Mouse (Mus musculus) kidney, embryonic 16.5 days (tissue): ENCODE measurements around the gene R3hcc1l. TPM values are rescaled to one million over a fixed set of nuclear protein-coding genes. Genes with fewer than 3 reads are reported as not detected.

ENCODE experiments used
- ATAC-seq: fragments of 200-750 bp; cut with Nextera tagmentation; 2 replicates; pipeline ENCODE4 v1.8.0; 2017; ENCODE audit warnings: moderate TSS enrichment; ENCODE audit not compliant: low FRiP score, low TSS enrichment
- H3K27ac ChIP-seq: fragments of 300-500 bp; sonication (generic); 2 replicates; pipeline ENCODE4 v1.5.1; 2014; ENCODE audit warnings: low read length
- H3K27me3 ChIP-seq: fragments of 300-500 bp; sonication (generic); 2 replicates; pipeline ENCODE4 v1.6.1; 2014; ENCODE audit warnings: low read length, control low read depth, mixed read lengths; ENCODE audit not compliant: insufficient read depth
- H3K36me3 ChIP-seq: fragments of 300-500 bp; sonication (generic); 2 replicates; pipeline ENCODE4 v1.6.1; 2014; ENCODE audit warnings: low read length, control low read depth, mixed read lengths; ENCODE audit not compliant: insufficient read depth
- H3K4me1 ChIP-seq: fragments of 300-500 bp; sonication (generic); 2 replicates; pipeline ENCODE4 v1.6.1; 2014; ENCODE audit warnings: low read length, control low read depth, mixed read lengths; ENCODE audit not compliant: insufficient read depth
- H3K4me2 ChIP-seq: fragments of 300-500 bp; sonication (generic); replicated peaks from 2 replicates; pipeline ENCODE4 v1.6.1; 2014; ENCODE audit warnings: low read depth, low read length
- H3K4me3 ChIP-seq: fragments of 300-500 bp; sonication (generic); 2 replicates; pipeline ENCODE4 v1.5.1; 2014; ENCODE audit warnings: mild to moderate bottlenecking, low read length
- H3K9ac ChIP-seq: fragments of 300-500 bp; sonication (generic); replicated peaks from 2 replicates; pipeline ENCODE4 v1.6.1; 2014; ENCODE audit warnings: low read length
- H3K9me3 ChIP-seq: fragments of 300-500 bp; sonication (generic); 2 replicates; pipeline ENCODE4 v1.6.1; 2016; ENCODE audit warnings: low read length, control low read depth
- WGBS: fragments of 180-500 bp; shearing (Covaris S2); extraction: QIAGEN DNeasy Blood & Tissue Kit; methylation state at CpG from one replicate; pipeline ENCODE4 v1.1.7; 2014; 5-methylcytosine and 5-hydroxymethylcytosine counted together
- polyA plus RNA-seq: library from polyadenylated mRNA; unstranded; fragments of >200 nt; fragmentation: Nextera tagmentation; extraction: Ambion mirVana; gene quantifications from 2 replicates; pipeline ENCODE4 v1.2.1, GENCODE M21; 2015

R3hcc1l gene
- polyA plus RNA-seq, 1 experiment from 2014 or later, result 19.2 TPM

GRCm38 (mm10) chr19:42539414-42540189 lies 21.0 kb downstream of the R3hcc1l start:
- 72% methylated on average over 7 of the region's 7 CpGs for WGBS
- ATAC-seq, result no peak

GRCm38 (mm10) chr19:42540649-42541048 lies 22.1 kb downstream of the R3hcc1l start:
- Histone ChIP-seq H3K4me1 (peaks cover 11% of the 10 kb centered on the region; the same call in 1 of the 2 replicates), H3K9me3 (no peaks in the 10 kb centered on the region), H3K27me3 (no peaks in the 10 kb centered on the region), H3K4me2 (no peak overlapping the region), H3K4me3 (no peak overlapping the region), H3K27ac (no peak overlapping the region), H3K36me3 (no peaks in the 10 kb centered on the region), H3K9ac (no peak overlapping the region)
- 34% methylated on average over 3 of the region's 3 CpGs for WGBS
- no peak for ATAC-seq

More at GRCm38 (mm10) chr19:42539414-42540189, 21.0 kb downstream of the R3hcc1l start:
- Histone ChIP-seq H3K4me2 (no peak overlapping the region), H3K4me3 (no peak overlapping the region), H3K9me3 (no peaks in the 10 kb centered on the region), H3K4me1 (peaks cover 19% of the 10 kb centered on the region), H3K27me3 (no peaks in the 10 kb centered on the region), H3K9ac (no peak overlapping the region), H3K36me3 (no peaks in the 10 kb centered on the region), H3K27ac (no peak overlapping the region)

DNA sequence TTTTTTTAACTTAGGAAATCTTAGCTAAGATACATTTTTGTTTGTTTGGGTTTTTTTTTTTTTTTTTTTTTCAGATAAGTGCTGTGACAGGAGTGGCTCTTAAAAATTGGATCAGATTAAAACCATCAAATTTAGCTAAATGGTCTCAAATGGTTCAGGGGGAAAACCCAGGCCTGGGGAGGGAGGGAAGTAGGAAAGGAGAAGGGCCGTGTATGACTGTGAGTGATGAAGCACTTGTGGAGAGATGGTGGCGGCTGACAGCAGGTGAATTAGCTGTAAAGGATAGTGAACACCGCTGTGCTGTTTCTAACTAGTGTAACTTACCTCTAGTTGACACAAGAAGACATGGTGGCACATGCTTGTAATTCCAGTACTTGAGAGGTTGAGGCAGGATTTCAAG lies 40.1 kb downstream of the R3hcc1l start:
- Histone ChIP-seq H3K4me1 (no peaks in the 10 kb centered on the region), H3K9ac (no peak overlapping the region), H3K4me2 (no peak overlapping the region), H3K27ac (no peak overlapping the region), H3K9me3 (no peaks in the 10 kb centered on the region), H3K36me3 (0 out of 2 replicates have a peak, but pooled peaks cover 8% of the 10 kb centered on the region), H3K27me3 (no peaks in the 10 kb centered on the region), H3K4me3 (no peak overlapping the region)
- 83% methylated on average over 3 of the region's 3 CpGs for whole genome bisulfite sequencing
- ATAC-seq, result no peak

GRCm38 (mm10) chr19:42561991-42562390 lies 43.4 kb downstream of the R3hcc1l start:
- WGBS, result 94% methylated on average over 1 of the region's 1 CpGs
- H3K4me3 ChIP-seq, result no peak overlapping the region
- H3K9ac ChIP-seq, result no peak overlapping the region
- no peaks in the 10 kb centered on the region for H3K4me1 ChIP-seq
- no peaks in the 10 kb centered on the region for H3K9me3 ChIP-seq
- H3K27ac ChIP-seq, result no peak overlapping the region
- no peaks in the 10 kb centered on the region for H3K27me3 ChIP-seq
- ATAC-seq, result no peak
- H3K4me2 ChIP-seq, result no peak overlapping the region
- H3K36me3 ChIP-seq, result 0 out of 2 replicates have a peak, but pooled peaks cover 8% of the 10 kb centered on the region

DNA sequence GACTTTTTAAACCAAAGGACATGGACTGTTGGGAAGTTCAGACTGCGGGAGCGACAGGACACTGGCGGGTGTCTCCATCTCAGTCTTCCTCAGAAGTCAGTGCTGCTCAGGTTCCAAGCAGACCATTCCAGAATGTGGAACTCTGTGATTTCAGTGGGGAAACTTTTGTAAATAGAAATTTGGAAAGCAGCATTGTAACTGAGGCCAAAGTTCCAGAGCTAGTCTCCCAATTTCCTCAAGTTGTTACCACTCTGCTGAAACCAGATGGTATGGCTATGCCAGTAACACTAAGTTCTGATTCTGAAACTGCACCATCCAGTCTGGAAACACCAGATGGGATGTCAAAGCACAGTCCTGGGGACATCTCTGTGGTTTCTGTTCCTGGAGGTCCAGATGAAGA lies 44.4 kb downstream of the R3hcc1l start:
- 91% methylated on average over 3 of the region's 3 CpGs for WGBS
- no peaks in the 10 kb centered on the region for H3K4me1 ChIP-seq
- ATAC-seq, result no peak
- H3K27me3 ChIP-seq, result no peaks in the 10 kb centered on the region
- H3K36me3 ChIP-seq, result 0 out of 2 replicates have a peak, but pooled peaks cover 8% of the 10 kb centered on the region
- H3K4me2 ChIP-seq, result no peak overlapping the region
- H3K4me3 ChIP-seq, result no peak overlapping the region
- no peaks in the 10 kb centered on the region for H3K9me3 ChIP-seq
- no peak overlapping the region for H3K27ac ChIP-seq
- H3K9ac ChIP-seq, result no peak overlapping the region

DNA sequence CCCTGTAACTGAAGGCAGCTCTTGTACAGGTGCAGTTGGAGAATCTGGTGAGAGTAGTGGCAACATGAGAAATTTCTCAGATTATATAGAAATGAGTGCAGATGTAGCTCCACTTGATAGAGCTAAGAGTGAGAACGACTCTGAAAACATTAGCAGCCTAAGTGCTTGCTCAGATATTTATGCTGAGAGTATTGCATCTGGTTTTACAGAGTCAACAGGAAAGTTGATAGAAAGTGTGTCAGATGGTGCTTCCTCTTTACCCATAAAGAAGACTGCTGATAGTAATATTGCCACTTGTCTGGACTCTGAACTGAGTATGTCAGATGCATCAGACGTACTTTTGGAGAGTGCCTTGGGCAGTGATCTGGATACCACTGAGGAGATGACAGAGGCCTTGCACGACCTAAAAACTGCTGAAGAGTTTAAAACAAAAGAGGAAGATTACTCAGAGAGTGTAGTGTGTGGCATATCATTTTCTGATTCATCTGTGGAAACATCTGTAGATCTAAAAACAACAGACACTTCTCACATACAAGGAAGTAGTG lies 45.2 kb downstream of the R3hcc1l start:
- Histone ChIP-seq H3K4me1 (no peaks in the 10 kb centered on the region), H3K36me3 (0 out of 2 replicates have a peak, but pooled peaks cover 8% of the 10 kb centered on the region), H3K4me3 (no peak overlapping the region), H3K9ac (no peak overlapping the region), H3K9me3 (no peaks in the 10 kb centered on the region), H3K27me3 (no peaks in the 10 kb centered on the region), H3K4me2 (no peak overlapping the region), H3K27ac (no peak overlapping the region)
- ATAC-seq, result no peak
- WGBS, result 93% methylated on average over 3 of the region's 3 CpGs

DNA sequence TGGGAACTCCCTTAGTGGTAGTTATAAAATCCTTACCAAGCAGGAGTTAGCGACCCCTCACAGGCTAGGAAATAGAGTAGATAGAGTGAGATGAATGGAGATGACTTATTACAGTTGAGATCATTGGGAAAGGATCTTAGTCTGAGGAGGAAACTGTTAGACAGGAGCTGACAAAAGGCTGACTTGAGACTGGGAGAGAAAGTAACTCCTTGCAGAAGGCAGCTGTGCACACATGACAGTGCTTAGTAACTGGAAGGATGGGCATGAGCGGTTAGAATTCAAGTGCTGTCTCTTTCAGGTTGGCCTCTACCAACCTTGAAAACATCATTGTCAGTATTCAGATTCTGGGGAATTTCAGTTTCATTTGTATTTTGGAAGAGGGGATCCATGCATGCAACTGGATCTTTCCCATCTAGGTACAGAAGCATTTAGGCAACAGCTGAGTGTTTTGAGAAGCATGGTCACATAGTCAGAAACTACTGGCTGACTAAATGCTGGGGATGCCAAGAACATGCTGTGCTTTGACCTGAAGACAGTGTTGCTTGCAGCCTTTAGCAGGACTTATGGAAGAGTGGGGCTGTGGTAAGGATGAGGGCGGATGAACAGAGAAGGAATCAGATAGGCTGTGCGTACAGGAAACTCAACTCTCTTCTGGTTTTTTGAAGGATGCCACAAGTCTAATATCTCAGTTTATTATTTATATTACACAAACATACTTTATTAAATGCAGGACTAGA lies 47.9 kb downstream of the R3hcc1l start:
- no peak overlapping the region for H3K9ac ChIP-seq
- no peak for ATAC-seq
- no peaks in the 10 kb centered on the region for H3K9me3 ChIP-seq
- 87% methylated on average over 4 of the region's 4 CpGs for WGBS
- H3K27me3 ChIP-seq, result no peaks in the 10 kb centered on the region
- H3K4me1 ChIP-seq, result no peaks in the 10 kb centered on the region
- H3K4me3 ChIP-seq, result no peak overlapping the region
- H3K27ac ChIP-seq, result no peak overlapping the region
- no peak overlapping the region for H3K4me2 ChIP-seq
- H3K36me3 ChIP-seq, result 0 out of 2 replicates have a peak, but pooled peaks cover 8% of the 10 kb centered on the region

DNA sequence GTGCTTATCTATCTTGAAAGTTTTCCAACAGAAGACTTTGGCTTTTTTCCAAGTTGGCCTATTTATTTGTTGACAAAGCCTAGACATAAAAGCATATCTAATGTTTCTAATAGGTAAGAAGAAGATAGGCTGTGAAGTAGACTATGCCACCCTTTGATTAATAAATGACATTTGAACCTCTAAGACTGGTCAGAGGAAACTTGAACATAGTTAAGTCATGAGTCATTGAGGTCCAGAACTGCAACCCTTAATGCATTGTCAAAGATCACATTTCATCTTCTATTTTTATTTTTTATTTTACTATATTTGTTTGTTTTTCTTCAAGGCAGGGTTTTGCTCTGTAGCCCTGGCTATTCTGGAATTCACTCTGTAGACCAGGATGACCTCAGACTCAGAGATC lies 48.5 kb downstream of the R3hcc1l start:
- Histone ChIP-seq H3K27ac (no peak overlapping the region), H3K4me2 (no peak overlapping the region), H3K36me3 (0 out of 2 replicates have a peak, but pooled peaks cover 8% of the 10 kb centered on the region), H3K4me3 (no peak overlapping the region), H3K9ac (no peak overlapping the region), H3K27me3 (no peaks in the 10 kb centered on the region), H3K4me1 (no peaks in the 10 kb centered on the region), H3K9me3 (no peaks in the 10 kb centered on the region)
- ATAC-seq, result no peak

- H3K27me3 ChIP-seq, result no peaks in the 10 kb centered on the region
- 88% methylated on average over 2 of the region's 2 CpGs for whole genome bisulfite sequencing
- ATAC-seq, result no peak
- H3K9ac ChIP-seq, result no peak overlapping the region
- H3K27ac ChIP-seq, result no peak overlapping the region
- H3K4me2 ChIP-seq, result no peak overlapping the region
- H3K4me1 ChIP-seq, result no peaks in the 10 kb centered on the region
- no peaks in the 10 kb centered on the region for H3K36me3 ChIP-seq
- no peaks in the 10 kb centered on the region for H3K9me3 ChIP-seq
- no peak overlapping the region for H3K4me3 ChIP-seq
Observed at GRCm38 (mm10) chr19:42569076-42569475, 50.5 kb downstream of the R3hcc1l start.

DNA sequence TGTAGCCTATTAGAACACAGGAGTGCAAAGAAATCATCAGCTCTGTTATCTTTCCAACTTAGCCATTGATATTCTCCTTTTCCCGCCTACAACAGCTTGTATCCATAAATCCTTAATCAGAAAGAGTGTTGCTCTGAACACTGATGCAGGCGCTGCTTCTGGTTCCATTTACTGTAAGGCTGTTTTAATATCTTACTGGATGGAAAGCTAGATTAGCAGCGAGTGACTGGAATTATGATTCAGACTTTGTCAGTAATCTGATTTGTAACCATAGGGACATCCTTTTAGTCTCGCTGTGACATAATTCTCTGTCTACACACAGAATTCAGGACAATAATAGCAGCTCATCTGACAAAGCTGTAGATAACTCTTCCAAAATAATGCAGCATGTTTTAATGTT lies 52.7 kb downstream of the R3hcc1l start:
- Histone ChIP-seq H3K27ac (no peak overlapping the region), H3K36me3 (no peaks in the 10 kb centered on the region), H3K27me3 (no peaks in the 10 kb centered on the region), H3K4me1 (no peaks in the 10 kb centered on the region), H3K9ac (no peak overlapping the region), H3K9me3 (no peaks in the 10 kb centered on the region), H3K4me3 (no peak overlapping the region), H3K4me2 (no peak overlapping the region)
- no peak for ATAC-seq
- 84% methylated on average over 4 of the region's 4 CpGs for WGBS
